Mouse (Mus musculus): Measurements from ENCODE around the gene Derl3.
"Not testable (repeated sequence)": the region's sequence is repeated elsewhere in the genome, so short reads cannot be mapped to it uniquely, and the experiment has no call there.

The Derl3 gene

DNA sequence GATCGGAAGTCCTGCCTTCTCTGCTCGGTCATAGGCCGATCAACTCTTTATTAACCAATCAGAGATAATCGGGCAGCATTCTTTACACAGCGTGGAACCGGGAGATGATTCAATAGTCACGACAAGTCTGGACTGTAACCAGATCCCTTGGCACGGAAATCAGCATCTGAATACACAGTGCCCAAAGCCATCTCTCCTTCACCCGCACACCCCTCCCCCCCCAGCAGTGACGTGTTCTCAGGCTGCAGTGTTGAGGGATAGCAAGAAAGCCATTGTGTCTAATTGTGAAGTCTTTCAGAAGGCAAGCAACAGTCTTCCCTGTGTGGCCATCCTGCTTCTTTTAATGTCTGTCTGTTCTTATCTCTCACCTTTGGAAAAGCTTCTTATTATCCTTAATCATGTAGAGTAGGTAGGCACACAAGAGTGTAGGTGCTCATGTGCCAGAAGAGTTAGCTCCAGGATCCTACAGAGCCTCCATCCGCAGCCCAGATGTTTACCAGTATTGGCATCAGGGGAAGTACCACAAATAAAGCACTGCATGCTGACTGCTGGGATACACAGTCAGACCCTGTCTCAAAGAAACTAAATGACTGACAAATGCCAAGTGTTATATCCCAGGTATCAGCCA is 20.2 kb upstream of the Derl3 start:
- DNase-seq = peak; percentile 95

DNA sequence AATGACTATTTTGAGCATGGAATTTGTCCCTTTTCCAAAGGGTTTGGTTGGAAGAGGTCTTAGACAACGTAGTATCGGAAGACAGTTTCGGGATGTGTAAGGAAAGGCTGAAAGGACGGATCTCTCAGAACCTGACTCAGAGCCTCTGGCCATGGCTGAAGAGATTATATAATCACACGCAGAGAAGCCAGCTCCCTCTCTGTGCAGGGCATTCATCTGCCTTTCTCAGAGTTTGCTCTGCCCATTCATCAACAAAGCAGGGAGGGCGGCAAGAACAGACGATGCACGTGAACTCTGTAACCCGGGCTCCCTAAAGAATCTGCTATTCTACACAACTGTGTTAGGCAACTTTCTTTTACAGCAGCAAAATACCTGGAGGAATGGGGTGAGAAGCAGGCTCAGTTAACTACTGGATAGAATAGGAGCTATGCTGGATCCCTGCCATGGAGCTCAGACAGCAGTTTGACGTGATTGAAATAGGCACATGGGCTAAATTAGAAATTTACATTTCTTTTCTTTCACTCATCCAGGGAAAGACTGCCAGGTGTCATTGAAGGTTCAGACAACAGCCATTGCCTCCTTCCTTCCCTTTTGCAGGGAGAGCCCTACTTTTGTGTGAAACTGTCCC is 19.6 kb upstream of the Derl3 start:
- peak; percentile 74 for DNase-seq

DNA sequence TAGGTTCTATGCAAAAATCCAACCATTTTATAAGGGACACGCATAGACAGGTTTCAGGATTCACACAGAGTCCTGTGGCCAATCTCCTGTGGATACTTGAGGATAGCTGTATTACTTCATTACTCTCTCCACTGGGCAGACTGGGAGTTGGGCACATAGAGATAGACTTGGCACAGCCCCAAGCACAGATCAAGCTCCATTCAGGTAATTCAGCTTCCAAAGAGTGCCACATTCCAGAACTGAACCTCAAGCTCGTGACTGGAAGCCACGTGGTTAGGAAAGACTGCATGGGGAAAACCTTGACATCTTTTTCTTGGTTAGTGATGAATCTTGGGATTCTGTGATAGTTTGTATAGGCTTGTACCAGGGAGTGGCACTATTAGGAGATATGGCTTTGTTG is 14.4 kb upstream of the Derl3 start:
- DNase-seq = no peak

- DNase-seq = no peak
Measured at GRCm38 (mm10) chr10:75880351-75880750, 12.9 kb upstream of the Derl3 start.

- DNase-seq = no peak
Measured at GRCm38 (mm10) chr10:75880771-75881577, 12.2 kb upstream of the Derl3 start.

GRCm38 (mm10) chr10:75881578-75882432 is 11.4 kb upstream of the Derl3 start:
- no peak for DNase-seq

- DNase-seq = no peak
Measured at GRCm38 (mm10) chr10:75882433-75883231, 10.6 kb upstream of the Derl3 start.

- DNase-seq = peak; percentile 81
Measured at GRCm38 (mm10) chr10:75883232-75883552, 10.0 kb upstream of the Derl3 start.

DNA sequence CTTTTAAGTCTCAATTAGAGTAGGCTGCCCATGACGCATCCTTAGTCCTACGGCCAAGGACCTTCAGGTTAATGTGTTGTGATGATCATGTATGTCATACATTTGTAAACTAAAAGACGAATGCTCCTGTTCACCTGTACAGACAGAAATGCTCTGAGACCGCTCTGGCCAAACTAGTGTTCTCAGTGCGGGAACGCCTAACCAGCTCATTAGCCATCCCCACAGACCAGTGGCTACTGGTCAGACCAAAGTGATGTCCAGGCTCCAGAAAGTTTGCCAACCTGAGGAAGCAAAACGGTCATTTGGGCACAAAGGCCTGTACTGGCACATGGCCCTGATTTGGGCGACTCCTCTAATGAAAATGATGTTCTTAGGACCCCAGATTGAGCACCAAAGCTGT is 8.5 kb upstream of the Derl3 start:
- DNase-seq = no peak

- DNase-seq = not testable (repeated sequence)
Measured at GRCm38 (mm10) chr10:75887504-75887903, 5.7 kb upstream of the Derl3 start.

- DNase-seq = no peak
Measured at GRCm38 (mm10) chr10:75889406-75890153, 3.6 kb upstream of the Derl3 start.

DNA sequence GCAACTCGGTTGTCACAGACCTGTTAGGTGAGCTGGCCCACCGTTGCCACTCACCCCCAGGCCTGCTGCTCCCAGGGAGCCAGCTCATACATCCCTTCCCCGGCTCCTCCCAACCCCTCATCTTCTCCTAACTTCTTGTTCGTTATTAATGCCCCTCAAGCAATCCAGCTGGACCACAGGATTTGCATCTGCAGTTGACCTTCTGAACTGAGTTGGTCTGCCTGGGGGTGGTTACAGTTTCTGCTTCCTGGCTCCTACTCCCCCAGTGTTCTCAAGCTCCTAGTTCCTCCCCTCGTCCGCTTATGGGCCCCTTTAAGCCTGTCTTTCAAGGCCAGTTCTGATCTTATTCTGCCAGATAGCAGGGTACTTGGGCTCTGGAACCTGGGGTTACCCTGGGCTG is 1.4 kb downstream of the Derl3 start:
- DNase-seq = no peak

GRCm38 (mm10) chr10:75895730-75896129 is 2.5 kb downstream of the Derl3 start:
- no peak for DNase-seq

DNA sequence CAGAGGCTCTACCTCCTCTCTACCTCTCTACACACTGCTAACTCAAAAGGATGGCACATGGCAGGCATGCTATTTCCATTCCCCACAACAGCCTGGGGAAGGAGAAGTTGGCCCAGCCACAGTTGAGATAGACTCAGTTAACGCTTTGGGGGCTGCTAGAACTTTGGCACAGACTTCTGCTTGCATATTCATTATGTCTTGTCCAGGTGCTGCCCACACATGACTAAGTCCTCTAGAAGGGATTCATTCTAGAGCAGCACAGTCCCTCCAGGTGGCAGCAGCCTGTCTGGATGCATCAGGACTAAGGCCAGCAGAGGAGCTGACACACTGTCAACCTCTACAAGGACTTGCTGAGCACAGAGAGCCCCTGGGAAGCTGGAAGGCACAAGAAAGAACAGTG is 3.0 kb downstream of the Derl3 start:
- no peak for DNase-seq

DNA sequence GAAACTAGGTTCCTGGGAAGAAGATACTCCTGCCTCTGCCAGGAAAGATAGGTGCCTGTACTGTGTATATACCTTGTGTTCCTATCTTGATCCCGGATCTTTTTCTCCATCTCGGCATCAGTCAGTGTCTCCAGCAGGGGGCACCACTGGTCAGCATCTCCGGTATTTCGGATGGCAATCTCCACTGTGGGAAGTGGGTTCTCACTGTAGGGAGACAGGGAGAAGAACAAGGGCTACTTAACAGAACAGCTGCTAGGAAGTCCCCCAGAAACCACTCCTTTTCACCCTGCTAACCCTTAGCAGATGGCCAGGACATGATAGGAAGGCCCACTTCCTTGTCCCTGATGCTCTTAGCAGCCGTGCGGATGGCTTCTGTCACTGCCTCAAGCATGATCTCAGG is 4.2 kb downstream of the Derl3 start:
- peak; percentile 65 for DNase-seq

GRCm38 (mm10) chr10:75898039-75898564 is 4.9 kb downstream of the Derl3 start:
- DNase-seq = no peak

DNA sequence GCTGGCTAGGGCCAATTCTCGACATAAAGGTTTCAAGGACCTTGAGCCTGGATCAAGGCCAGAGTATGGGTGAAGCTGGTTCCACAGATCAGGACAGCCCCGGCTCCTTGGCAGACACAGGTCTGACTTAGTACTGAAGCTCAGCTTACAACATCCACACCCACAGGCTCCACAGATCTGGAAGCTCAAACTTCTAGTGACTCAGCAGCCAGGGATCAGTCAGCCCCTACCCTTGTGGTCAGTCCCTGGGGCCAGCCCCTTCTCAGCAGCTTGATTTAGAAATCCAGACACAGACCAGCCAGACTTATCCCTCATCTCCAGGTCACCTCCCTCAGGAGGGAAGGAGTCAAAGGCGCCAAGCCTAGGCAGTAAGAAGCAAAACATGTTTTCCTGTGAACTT is 5.6 kb downstream of the Derl3 start:
- no peak for DNase-seq

DNA sequence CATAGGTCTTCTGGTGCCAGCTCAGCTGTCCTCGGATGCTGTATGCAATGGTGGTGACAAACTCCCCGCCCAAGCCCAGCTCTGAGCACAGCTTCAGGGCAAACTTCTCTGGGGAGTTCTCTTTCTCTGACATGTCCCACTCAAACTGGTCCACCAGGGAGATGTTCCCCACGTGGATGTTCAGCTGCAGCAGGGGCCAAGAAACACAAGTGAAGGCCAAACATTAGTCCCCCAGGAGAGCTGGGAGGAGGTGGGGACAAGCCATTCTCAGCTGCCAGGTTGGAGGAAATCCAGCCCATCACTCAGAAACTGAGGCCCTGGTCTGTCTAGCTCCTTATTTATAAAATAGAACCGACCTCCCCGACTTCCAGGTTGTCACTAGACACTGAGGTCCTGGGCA is 11.2 kb downstream of the Derl3 start:
- DNase-seq = no peak

GRCm38 (mm10) chr10:75906882-75907281 is 13.7 kb downstream of the Derl3 start:
- no peak for DNase-seq

- DNase-seq = no peak
Measured at GRCm38 (mm10) chr10:75910698-75911097, 17.5 kb downstream of the Derl3 start.

DNA sequence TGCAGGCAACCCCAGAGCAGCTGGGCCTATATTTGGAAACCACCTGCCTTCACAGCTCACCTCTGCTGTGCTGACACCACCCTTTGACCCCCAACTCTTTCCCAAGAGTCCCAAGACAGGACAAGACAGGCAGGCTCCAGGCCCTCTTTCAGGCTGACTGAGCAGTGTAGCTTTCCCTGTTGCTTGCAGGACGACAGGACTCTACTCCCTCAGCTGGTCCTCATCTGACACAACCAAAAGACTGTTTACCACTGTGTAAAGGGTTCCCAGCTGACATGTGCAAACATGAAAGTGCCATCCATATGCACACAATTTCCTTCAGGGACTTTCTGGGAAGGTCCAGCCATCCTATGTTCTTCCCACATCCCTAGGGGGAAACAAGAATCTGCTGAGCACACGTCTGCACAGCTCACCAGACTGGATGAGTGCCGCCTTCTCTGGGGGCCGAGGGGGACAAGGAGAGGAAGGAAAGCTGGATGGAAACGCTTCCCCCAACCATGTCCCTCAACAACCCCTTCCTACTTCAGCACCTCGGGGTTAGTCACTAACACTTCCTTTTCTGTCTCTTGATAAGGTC is 19.9 kb downstream of the Derl3 start:
- DNase-seq = no peak
